Mouse (Mus musculus) hindbrain, embryonic 15.5 days (tissue): ENCODE results near the gene Vps4b. TPM values are rescaled to one million over a fixed set of nuclear protein-coding genes. Genes with fewer than 3 reads are reported as not detected.

Experiments used
- ATAC-seq: fragments of 200-750 bp; cut with Nextera tagmentation; 2 replicates; pipeline ENCODE4 v1.8.0; 2017; ENCODE audit warnings: low read depth, moderate number of reproducible peaks, moderate TSS enrichment; ENCODE audit not compliant: low FRiP score
- H3K27ac ChIP-seq: fragments of 300-500 bp; sonication (generic); replicated peaks from 2 replicates; pipeline ENCODE4 v1.5.1; 2015; ENCODE audit warnings: mild to moderate bottlenecking, inconsistent platforms
- H3K27me3 ChIP-seq: fragments of 300-500 bp; sonication (generic); 2 replicates; pipeline ENCODE4 v1.6.1; 2015; ENCODE audit warnings: control low read depth, inconsistent platforms
- H3K36me3 ChIP-seq: fragments of 300-500 bp; sonication (generic); 2 replicates; pipeline ENCODE4 v1.6.1; 2015; ENCODE audit warnings: control low read depth, inconsistent platforms
- H3K4me1 ChIP-seq: fragments of 300-500 bp; sonication (generic); replicated peaks from 2 replicates; pipeline ENCODE4 v1.6.1; 2015; ENCODE audit warnings: control low read depth, inconsistent platforms
- H3K4me2 ChIP-seq: fragments of 300-500 bp; sonication (generic); 2 replicates; pipeline ENCODE4 v1.6.1; 2015; ENCODE audit warnings: moderate library complexity, mild to moderate bottlenecking, inconsistent platforms
- H3K4me3 ChIP-seq: fragments of 300-500 bp; sonication (generic); 2 replicates; pipeline ENCODE4 v1.5.1; 2015; ENCODE audit warnings: mild to moderate bottlenecking, inconsistent platforms
- H3K9ac ChIP-seq: fragments of 300-500 bp; sonication (generic); 2 replicates; pipeline ENCODE4 v1.6.1; 2015; ENCODE audit warnings: inconsistent platforms
- H3K9me3 ChIP-seq: fragments of 300-500 bp; sonication (generic); 2 replicates; pipeline ENCODE4 v1.6.1; 2016; ENCODE audit warnings: control low read depth, inconsistent platforms
- WGBS: fragments of 180-500 bp; shearing (Covaris S2); methylation state at CpG from one replicate; pipeline ENCODE4 v1.1.7; 2015; 5-methylcytosine and 5-hydroxymethylcytosine counted together
- polyA plus RNA-seq: library from polyadenylated mRNA; unstranded; fragments of >200 nt; fragmentation: Nextera tagmentation; extraction: Ambion mirVana; gene quantifications from 2 replicates; pipeline ENCODE4 v1.2.1, GENCODE M21; 2015

The Vps4b gene
- polyA plus RNA-seq, result 32.5 and 34.7 TPM in 2 replicates

DNA sequence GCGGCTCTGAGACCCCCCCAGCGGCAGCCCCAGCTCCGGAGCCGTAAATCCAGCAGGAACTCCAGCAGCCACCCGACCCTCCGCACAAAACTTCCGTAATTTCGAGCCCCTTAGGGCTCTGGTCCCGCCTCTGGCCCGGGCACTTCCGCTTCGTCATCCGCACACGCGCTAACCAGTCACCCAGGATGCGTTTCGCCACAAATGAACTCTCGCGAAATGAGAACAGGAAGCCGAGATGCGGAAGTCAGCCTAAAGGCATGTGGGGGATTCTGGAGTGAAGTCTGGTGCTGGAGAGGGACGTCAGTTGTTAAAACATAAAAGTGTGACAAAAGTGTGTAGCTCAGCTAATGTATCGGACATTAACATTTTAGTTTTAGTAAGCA is at the start of gene Vps4b:
TSS of gene Vps4b (minus strand) at position 187 of the 383 bp plus-strand sequence.
- Histone ChIP-seq H3K4me1 (peaks cover 29% of the 10 kb centered on the region), H3K36me3 (no peaks in the 10 kb centered on the region), H3K9me3 (0 out of 2 replicates have a peak, but pooled peaks cover 3% of the 10 kb centered on the region), H3K9ac (peak within 1 kb of the TSS; percentile 97), H3K27me3 (no peaks in the 10 kb centered on the region), H3K4me3 (peak within 1 kb of the TSS; percentile 100), H3K4me2 (peak within 1 kb of the TSS; percentile 63), H3K27ac (peak within 1 kb of the TSS; percentile 90)
- under 1% methylated on average over 23 of the region's 23 CpGs for WGBS
- peak; percentile 99 for ATAC-seq

DNA sequence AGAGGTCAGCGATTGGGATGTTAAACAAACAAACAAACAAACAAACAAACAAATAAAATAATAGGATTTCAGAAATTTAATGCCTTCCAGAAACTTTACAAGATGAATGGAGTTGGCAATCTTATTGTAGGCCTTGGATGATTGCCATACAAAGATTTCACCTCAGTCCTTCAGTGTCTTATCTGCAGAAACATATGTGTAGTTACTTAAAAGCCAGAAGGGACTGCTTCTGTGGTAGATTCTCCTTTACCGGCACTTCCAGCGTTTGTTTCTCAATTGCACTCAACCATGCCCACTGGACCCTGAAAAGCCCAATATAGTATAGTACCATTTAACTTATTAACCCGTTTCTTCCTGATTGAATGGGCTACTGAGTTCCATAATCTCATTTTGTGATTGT is 32.3 kb upstream of the Vps4b start:
- Histone ChIP-seq H3K4me2 (no peak overlapping the region), H3K9ac (no peak overlapping the region), H3K4me1 (no peaks in the 10 kb centered on the region), H3K27ac (no peak overlapping the region), H3K4me3 (no peak overlapping the region), H3K36me3 (no peaks in the 10 kb centered on the region), H3K27me3 (no peaks in the 10 kb centered on the region), H3K9me3 (no peaks in the 10 kb centered on the region)
- no peak for ATAC-seq
- whole genome bisulfite sequencing, result 81% methylated on average over 4 of the region's 4 CpGs

DNA sequence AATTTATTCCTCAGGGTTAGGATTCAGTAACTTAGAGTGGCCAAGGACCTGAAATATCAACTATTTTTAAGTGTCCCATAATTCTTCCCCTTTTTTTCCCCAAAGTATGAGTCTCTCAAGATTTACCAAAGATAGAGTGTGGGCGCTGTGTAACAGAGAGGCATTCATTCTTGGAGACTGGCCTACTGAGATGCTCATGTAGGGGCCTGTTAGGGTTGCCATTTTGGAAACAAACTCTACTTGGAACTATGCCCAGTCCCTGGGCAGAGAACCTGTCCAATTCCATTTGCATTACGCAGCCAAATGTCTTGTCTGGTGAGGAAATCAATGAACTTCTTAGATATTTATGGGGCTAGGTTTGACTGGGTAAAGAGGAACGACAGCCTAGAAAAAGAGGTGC is 25.8 kb upstream of the Vps4b start:
- Histone ChIP-seq H3K27me3 (no peaks in the 10 kb centered on the region), H3K9ac (no peak overlapping the region), H3K9me3 (no peaks in the 10 kb centered on the region), H3K36me3 (no peaks in the 10 kb centered on the region), H3K4me2 (no peak overlapping the region), H3K4me1 (no peaks in the 10 kb centered on the region), H3K27ac (no peak overlapping the region), H3K4me3 (no peak overlapping the region)
- WGBS, result 66% methylated on average over 3 of the region's 3 CpGs
- ATAC-seq, result no peak

DNA sequence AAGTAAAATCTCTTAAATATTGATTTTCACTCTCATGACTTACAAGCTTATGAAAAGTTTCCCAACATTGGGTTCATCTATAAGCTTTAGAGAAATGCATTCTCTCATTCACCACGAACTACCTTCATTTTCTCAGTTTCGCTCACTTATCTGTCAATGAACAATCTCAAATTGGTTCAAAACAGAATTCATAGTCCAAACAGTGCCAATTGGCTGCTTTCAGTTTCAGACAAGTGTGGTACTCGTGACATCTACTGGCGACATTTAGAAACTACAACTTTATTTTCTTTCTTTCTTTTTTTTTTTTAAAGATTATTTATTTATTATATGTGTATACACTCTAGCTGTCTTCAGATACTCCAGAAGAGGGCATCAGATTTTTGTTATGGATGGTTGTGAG is 21.8 kb upstream of the Vps4b start:
- ATAC-seq, result no peak
- Histone ChIP-seq H3K9me3 (no peaks in the 10 kb centered on the region), H3K4me3 (no peak overlapping the region), H3K27ac (no peak overlapping the region), H3K4me1 (no peaks in the 10 kb centered on the region), H3K36me3 (no peaks in the 10 kb centered on the region), H3K9ac (no peak overlapping the region), H3K4me2 (no peak overlapping the region), H3K27me3 (no peaks in the 10 kb centered on the region)
- 28% methylated on average over 4 of the region's 4 CpGs for WGBS

DNA sequence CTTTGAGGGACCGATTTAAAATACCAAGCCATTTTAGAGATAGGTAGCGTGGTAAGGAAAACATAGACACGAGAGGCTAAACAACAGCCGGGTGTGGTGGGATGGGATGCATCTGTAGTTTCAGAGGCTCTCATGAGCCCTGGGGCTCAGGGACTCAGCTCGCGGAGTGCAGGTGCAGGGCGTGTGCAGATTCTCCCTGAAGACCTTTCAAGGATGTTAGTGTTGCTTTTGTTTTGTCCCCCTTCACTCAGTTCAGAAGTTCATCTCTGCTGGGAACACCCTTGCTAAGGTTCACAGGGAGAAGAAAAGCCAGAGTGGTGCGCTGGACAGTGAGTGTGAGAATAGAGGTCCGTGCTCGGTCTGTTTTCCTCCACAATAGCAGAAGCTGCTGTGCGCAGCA is 20.2 kb upstream of the Vps4b start:
- H3K4me1 ChIP-seq, result no peaks in the 10 kb centered on the region
- no peak overlapping the region for H3K27ac ChIP-seq
- H3K9me3 ChIP-seq, result no peaks in the 10 kb centered on the region
- no peaks in the 10 kb centered on the region for H3K27me3 ChIP-seq
- H3K4me3 ChIP-seq, result no peak overlapping the region
- no peak for ATAC-seq
- H3K36me3 ChIP-seq, result no peaks in the 10 kb centered on the region
- no peak overlapping the region for H3K9ac ChIP-seq
- WGBS, result 86% methylated on average over 11 of the region's 11 CpGs
- no peak overlapping the region for H3K4me2 ChIP-seq

DNA sequence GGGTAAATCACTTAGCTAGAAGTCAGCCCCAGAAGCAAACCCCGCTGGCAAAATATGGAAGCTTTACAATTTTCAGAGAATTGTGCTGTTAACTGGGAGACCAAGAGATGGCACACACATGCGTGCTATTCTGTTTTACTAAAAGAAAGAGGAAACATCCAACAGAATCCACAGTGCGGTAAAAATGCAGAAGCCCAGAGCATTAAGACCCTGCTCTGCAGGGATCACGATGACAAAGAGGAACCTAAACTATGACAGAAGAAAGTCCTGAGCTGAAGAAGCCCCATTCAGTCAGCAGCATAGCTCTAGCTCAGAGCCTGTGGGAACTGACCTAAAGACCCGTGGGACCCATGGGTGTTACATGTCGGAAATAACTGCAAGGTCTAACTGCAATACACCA is 18.7 kb upstream of the Vps4b start:
- no peak for ATAC-seq
- no peaks in the 10 kb centered on the region for H3K36me3 ChIP-seq
- 86% methylated on average over 6 of the region's 6 CpGs for WGBS
- H3K27ac ChIP-seq, result no peak overlapping the region
- no peak overlapping the region for H3K9ac ChIP-seq
- H3K4me1 ChIP-seq, result no peaks in the 10 kb centered on the region
- no peaks in the 10 kb centered on the region for H3K9me3 ChIP-seq
- H3K4me3 ChIP-seq, result no peak overlapping the region
- H3K27me3 ChIP-seq, result no peaks in the 10 kb centered on the region
- no peak overlapping the region for H3K4me2 ChIP-seq

DNA sequence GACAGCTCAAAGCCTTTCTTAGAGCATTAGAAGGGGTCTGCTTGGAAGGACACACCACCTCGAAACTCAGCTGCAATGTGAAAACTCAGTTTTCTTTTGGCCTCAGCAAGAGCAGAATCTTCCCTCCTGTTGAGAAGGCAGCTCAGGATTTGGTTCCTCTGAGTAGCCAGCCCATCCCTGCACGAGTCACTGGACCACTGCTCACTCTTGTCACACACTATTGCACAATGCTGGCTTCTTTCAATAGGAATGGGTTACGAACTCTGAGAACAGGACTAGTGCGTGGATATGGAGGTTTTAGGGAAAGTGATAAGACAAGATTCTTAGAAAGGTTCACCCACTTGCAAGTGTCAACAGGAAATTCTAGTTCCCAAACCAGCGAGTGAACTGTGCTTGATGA is 18.3 kb upstream of the Vps4b start:
- WGBS, result 81% methylated on average over 5 of the region's 5 CpGs
- no peak overlapping the region for H3K9ac ChIP-seq
- no peak overlapping the region for H3K4me3 ChIP-seq
- H3K36me3 ChIP-seq, result no peaks in the 10 kb centered on the region
- no peaks in the 10 kb centered on the region for H3K9me3 ChIP-seq
- H3K27ac ChIP-seq, result no peak overlapping the region
- no peak for ATAC-seq
- no peaks in the 10 kb centered on the region for H3K27me3 ChIP-seq
- no peaks in the 10 kb centered on the region for H3K4me1 ChIP-seq
- no peak overlapping the region for H3K4me2 ChIP-seq

DNA sequence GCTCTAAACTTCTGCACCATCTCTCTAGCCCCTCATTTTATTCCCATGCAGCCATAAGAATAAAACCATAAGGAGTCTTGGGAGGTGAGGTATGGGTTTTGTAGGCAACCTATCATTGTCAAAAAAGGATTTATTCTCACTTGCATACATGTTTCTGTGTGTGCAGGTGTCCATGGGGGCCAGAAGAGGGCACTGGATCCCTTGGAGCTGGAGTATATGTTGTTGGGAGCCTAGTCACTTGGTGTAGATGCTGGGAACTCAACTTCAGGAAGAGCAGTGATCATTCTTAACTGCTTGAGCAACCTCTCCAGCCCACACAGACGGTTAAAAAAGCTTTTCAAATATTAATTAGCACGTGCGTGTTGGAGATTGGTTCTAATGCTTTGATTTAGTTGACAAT is 3.4 kb upstream of the Vps4b start:
- Histone ChIP-seq H3K4me3 (no peak overlapping the region), H3K27me3 (no peaks in the 10 kb centered on the region), H3K4me2 (no peak overlapping the region), H3K9me3 (0 out of 2 replicates have a peak, but pooled peaks cover 3% of the 10 kb centered on the region), H3K4me1 (peaks cover 12% of the 10 kb centered on the region), H3K9ac (no peak overlapping the region), H3K36me3 (no peaks in the 10 kb centered on the region), H3K27ac (no peak overlapping the region)
- 82% methylated on average over 3 of the region's 3 CpGs for WGBS
- no peak for ATAC-seq

DNA sequence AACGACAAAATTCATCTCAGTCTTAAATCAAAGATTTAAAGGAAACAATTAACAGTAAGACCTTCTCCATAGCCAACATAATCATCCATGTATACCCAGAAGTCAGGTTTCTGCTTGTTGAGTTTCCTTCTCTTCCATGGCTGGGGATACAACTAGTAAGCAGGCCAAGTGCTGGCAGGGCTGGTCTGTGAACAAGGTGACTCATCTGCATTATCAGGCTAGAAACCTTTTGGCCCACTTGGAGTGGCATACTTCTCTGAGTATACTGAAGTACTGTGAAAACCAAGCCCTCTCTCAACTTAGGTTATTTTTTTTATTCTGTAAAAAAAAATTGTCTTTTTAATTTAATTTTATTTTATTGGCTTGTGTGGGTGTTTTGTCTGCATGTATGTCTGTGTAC is 2.9 kb upstream of the Vps4b start:
- 0 out of 2 replicates have a peak, but pooled peaks cover 3% of the 10 kb centered on the region for H3K9me3 ChIP-seq
- no peak for ATAC-seq
- H3K27ac ChIP-seq, result no peak overlapping the region
- no peak overlapping the region for H3K4me3 ChIP-seq
- 58% methylated on average over 1 of the region's 1 CpGs for WGBS
- peaks cover 17% of the 10 kb centered on the region for H3K4me1 ChIP-seq
- H3K9ac ChIP-seq, result no peak overlapping the region
- no peak overlapping the region for H3K4me2 ChIP-seq
- no peaks in the 10 kb centered on the region for H3K36me3 ChIP-seq
- H3K27me3 ChIP-seq, result no peaks in the 10 kb centered on the region

DNA sequence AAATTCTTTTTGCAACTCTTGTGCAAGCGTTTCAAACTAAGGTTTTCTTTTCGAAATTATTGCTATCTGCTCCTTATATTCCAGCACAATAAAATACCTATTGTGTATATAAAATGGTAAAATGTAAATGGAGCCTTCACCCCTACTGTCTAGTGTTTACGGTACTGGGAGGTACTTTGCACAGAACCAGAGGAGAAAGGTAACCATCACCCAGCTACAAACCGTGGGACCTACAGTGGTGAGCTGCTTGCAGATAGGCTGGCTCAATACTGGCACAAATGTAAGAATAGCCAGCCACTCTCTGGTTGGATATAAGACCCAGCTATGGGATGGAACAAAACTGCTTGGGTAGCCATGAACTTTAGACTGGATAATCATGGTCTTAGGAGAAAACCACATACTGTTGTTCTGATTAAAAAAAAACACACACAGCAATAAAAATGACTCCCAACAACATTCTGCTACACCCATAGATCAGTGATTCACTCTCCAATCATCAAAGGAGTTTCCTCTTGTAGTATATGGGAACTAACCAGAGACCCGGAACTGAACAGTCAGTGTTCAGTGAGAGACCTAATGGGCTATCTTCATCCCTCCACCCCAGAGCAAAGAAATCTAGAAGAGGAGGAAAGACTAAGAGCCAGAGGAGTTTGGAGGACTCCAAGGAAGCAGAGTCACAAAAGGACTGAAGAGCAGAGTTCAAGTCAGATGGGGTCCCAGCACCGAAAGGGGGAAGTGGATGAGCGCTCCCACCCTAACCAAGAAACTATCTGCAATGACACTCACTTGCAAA is 655 bp upstream of the Vps4b start:
- peak overlapping the region; percentile 63 for H3K4me2 ChIP-seq
- 0 out of 2 replicates have a peak overlapping the region, but pooled peaks have one; percentile 10 for H3K9ac ChIP-seq
- WGBS, result 64% methylated on average over 7 of the region's 7 CpGs

DNA sequence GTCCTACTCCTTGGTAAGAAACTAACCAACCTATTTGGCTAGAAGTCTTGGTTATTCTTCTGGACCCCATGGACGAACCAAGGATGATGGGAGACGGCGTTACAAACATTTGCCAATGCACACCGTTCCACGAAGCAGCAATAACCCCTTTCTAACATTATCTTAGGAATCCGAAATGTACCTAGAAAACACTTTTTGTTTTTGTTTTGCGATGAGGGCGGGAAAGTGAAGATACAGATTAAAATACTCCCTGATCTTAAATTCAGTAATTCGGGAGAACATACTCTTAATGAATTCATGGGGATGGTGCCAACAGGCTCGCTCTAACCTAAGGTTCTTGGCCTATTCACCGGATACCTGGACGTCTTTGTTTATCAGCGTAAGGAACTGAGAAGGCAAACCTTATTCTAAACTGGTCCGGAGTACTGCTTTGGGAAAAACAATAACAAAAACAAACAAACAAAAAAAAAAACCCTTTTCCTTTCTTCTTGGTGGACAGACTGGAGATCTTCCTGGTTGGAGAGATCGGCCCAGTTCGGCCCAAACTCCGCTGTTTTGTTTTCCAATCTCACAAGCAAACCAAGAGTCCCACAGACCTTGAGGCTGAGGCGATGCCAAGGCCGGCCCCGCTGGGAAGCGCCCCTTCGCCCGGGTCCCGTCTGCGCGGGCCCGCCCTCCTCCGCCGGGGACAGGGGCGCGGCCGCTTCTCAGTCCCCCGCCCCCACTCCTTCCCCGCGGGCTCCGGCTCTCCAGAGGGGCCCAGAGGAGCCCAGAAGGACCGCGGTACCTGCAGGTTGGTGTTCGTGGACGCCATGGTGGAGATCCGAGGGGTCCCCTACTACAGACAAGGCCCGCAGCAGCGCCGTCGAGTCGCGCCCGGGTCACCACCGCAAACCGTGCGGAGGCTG is 640 bp downstream of the Vps4b start:
- H3K27ac ChIP-seq, result peak overlapping the region; percentile 90
- peak overlapping the region; percentile 100 for H3K4me3 ChIP-seq
- H3K9me3 ChIP-seq, result 0 out of 2 replicates have a peak, but pooled peaks cover under 1% of the 10 kb centered on the region
- no peaks in the 10 kb centered on the region for H3K36me3 ChIP-seq
- peaks cover 29% of the 10 kb centered on the region for H3K4me1 ChIP-seq
- ATAC-seq, result peak; percentile 94
- H3K9ac ChIP-seq, result peak overlapping the region; percentile 97
- WGBS, result 3% methylated on average over 51 of the region's 51 CpGs
- no peaks in the 10 kb centered on the region for H3K27me3 ChIP-seq
- peak overlapping the region; percentile 63 for H3K4me2 ChIP-seq

More for the DNA sequence above, 655 bp upstream of the Vps4b start:
- no peak overlapping the region for H3K27ac ChIP-seq
- H3K27me3 ChIP-seq, result no peaks in the 10 kb centered on the region
- no peaks in the 10 kb centered on the region for H3K36me3 ChIP-seq
- H3K4me1 ChIP-seq, result peaks cover 29% of the 10 kb centered on the region
- peak overlapping the region; percentile 100 for H3K4me3 ChIP-seq
- 0 out of 2 replicates have a peak, but pooled peaks cover 3% of the 10 kb centered on the region for H3K9me3 ChIP-seq
- ATAC-seq, result peak; percentile 21; the same call in 1 of the 2 replicates

DNA sequence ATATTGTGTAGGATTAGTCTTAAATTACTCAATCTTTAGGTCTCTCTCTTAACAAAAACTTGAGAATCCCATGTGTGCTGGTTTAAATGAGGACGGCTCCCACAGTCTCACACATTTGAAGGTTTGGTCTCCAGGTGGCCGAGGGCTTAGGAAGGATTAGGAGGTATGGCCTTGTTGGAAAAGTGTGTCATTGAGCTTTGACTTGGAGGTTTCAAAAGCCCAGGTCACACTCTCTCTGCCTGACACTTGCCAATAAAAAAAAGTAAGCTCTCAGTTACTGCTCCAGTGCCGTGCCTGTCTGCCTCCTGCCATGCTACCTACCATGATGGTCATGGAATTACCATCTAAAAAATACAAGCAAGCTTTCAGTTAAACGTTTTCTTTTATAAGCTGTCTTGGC is 21.6 kb downstream of the Vps4b start:
- Histone ChIP-seq H3K4me3 (no peak overlapping the region), H3K4me2 (no peak overlapping the region), H3K9ac (no peak overlapping the region), H3K9me3 (no peaks in the 10 kb centered on the region), H3K27me3 (no peaks in the 10 kb centered on the region), H3K27ac (no peak overlapping the region), H3K36me3 (peaks cover 70% of the 10 kb centered on the region), H3K4me1 (no peaks in the 10 kb centered on the region)
- no peak for ATAC-seq
- WGBS, result 92% methylated on average over 4 of the region's 4 CpGs
